Mouse (Mus musculus) CD4-positive, CD25-positive, alpha-beta regulatory T cell, adult 4 months (primary cell): Measurements from ENCODE around the gene Best2. TPM values are rescaled to one million over a fixed set of nuclear protein-coding genes. Genes with fewer than 3 reads are reported as not detected.

Experiments
- ATAC-seq: one replicate; pipeline ENCODE4 v1.8.0; 2017
- polyA plus RNA-seq, 2 experiments: library from polyadenylated mRNA; unstranded; fragments of 100-300 nt; shearing (Covaris generic); gene quantifications; one replicate each; pipeline ENCODE4 v1.2.1; 2017

The Best2 gene
- polyA plus RNA-seq, 2 experiments from 2014 or later, result not detected

- no peak for ATAC-seq
Observed at GRCm38 (mm10) chr8:84966603-84967002, 47.7 kb downstream of the Best2 start.

- peak; percentile 94 for ATAC-seq
Observed at GRCm38 (mm10) chr8:84965731-84966291, 48.5 kb downstream of the Best2 start.

DNA sequence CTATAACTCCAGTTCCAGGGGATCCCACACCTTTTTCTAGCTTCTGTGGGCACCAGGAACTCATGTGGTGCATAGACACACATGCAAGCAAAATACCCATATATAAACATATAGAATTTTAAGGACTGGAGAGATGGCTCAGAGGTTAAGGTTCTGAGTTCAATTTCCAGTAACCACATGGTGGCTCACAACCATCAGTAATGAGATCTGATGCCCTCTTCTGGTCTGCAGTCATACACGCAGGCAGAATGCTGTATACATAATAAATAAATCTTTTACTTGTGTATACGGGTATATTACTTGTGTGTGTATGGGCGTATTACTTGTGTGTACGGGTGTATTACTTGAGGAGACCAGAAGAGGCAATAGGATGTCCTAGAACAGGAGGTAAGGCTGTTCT is 50.4 kb downstream of the Best2 start:
- no peak for ATAC-seq

GRCm38 (mm10) chr8:84959811-84960210 is 54.5 kb downstream of the Best2 start:
- ATAC-seq, result no peak

Other genes starting within 250 kb of the Best2 start
- gene Nfix, start 214.2 kb downstream of the Best2 start, polyA plus RNA-seq, result 1 to 10 TPM; 2.8 to 7.2 TPM
- 1 to 10 TPM; 4.9 to 7.6 TPM for gene Dand5, start 191.7 kb downstream of the Best2 start, polyA plus RNA-seq
- 10 to 100 TPM; 14.3 to 16.4 TPM for gene Gadd45gip1, start 183.0 kb downstream of the Best2 start, polyA plus RNA-seq
- 100 to 1,000 TPM; 139 to 160 TPM for gene Rad23a, start 173.9 kb downstream of the Best2 start, polyA plus RNA-seq
- 100 to 1,000 TPM; 250 to 281 TPM for gene Calr, start 167.6 kb downstream of the Best2 start, polyA plus RNA-seq
- 100 to 1,000 TPM in 1 of 2 experiments, 10 to 100 TPM in 1; 67.4 to 122 TPM for gene Farsa, start 157.5 kb downstream of the Best2 start, polyA plus RNA-seq
- gene Syce2, start 142.4 kb downstream of the Best2 start, polyA plus RNA-seq, result 1 to 10 TPM; 6.5 to 9.0 TPM
- 10 to 100 TPM; 21.5 to 32.7 TPM for gene Gcdh, start 120.6 kb downstream of the Best2 start, polyA plus RNA-seq
- gene Klf1, start 112.6 kb downstream of the Best2 start, polyA plus RNA-seq, result under 1 TPM in 1 of 2 experiments, not detected in 1; 0.22 TPM
- 10 to 100 TPM; 25.7 to 29.7 TPM for gene Dnase2a, start 106.0 kb downstream of the Best2 start, polyA plus RNA-seq
- gene Mast1, start 77.2 kb downstream of the Best2 start, polyA plus RNA-seq, result 1 to 10 TPM; 1.2 to 1.3 TPM
- not detected for gene Rtbdn, start 67.5 kb downstream of the Best2 start, polyA plus RNA-seq
- gene Gm49661, start 45.1 kb downstream of the Best2 start, polyA plus RNA-seq, result not detected
- 100 to 1,000 TPM; 213 to 298 TPM for gene Prdx2, start 44.9 kb downstream of the Best2 start, polyA plus RNA-seq
- gene Rnaseh2a, start 44.8 kb downstream of the Best2 start, polyA plus RNA-seq, result 100 to 1,000 TPM in 1 of 2 experiments, 10 to 100 TPM in 1; 78.9 to 109 TPM
- gene Junb, start 35.8 kb downstream of the Best2 start, polyA plus RNA-seq, result 10 to 100 TPM; 18.9 to 29.4 TPM
- gene Hook2, start 23.9 kb downstream of the Best2 start, polyA plus RNA-seq, result 1 to 10 TPM; 4.2 to 5.6 TPM
- gene Asna1, start 10.8 kb upstream of the Best2 start, polyA plus RNA-seq, result 10 to 100 TPM; 53.8 to 73.8 TPM
- gene Trir, start 12.3 kb upstream of the Best2 start, polyA plus RNA-seq, result 10 to 100 TPM; 15.5 to 28.1 TPM
- gene Tnpo2, start 22.4 kb upstream of the Best2 start, polyA plus RNA-seq, result 10 to 100 TPM; 15.0 to 30.1 TPM
- 1 to 10 TPM; 3.2 to 4.9 TPM for gene Fbxw9, start 45.5 kb upstream of the Best2 start, polyA plus RNA-seq
- gene Gm5741, start 53.5 kb upstream of the Best2 start, polyA plus RNA-seq, result 1 to 10 TPM; 1.1 to 3.6 TPM
- gene Dhps, start 57.2 kb upstream of the Best2 start, polyA plus RNA-seq, result 10 to 100 TPM; 42.7 to 45.0 TPM
- gene Wdr83os, start 66.2 kb upstream of the Best2 start, polyA plus RNA-seq, result 100 to 1,000 TPM; 130 to 136 TPM
- 10 to 100 TPM; 41.0 to 56.0 TPM for gene Wdr83, start 66.8 kb upstream of the Best2 start, polyA plus RNA-seq
- gene Man2b1, start 68.7 kb upstream of the Best2 start, polyA plus RNA-seq, result 100 to 1,000 TPM in 1 of 2 experiments, 10 to 100 TPM in 1; 98.3 to 117 TPM
- not detected for gene Zfp791, start 108.6 kb upstream of the Best2 start, polyA plus RNA-seq
- not detected for gene Cks1brt, start 137.4 kb upstream of the Best2 start, polyA plus RNA-seq
- not detected for gene Olfr371, start 211.5 kb upstream of the Best2 start, polyA plus RNA-seq